Mouse (Mus musculus) thymus, adult 2 months (tissue): Measurements from ENCODE around the gene Tpd52l2. TPM values are rescaled to one million over a fixed set of nuclear protein-coding genes. Genes with fewer than 3 reads are reported as not detected.

Experiments used
- DNase-seq: peaks from one replicate; pipeline ENCODE4 v3.0.0; 2021
- H3K27ac ChIP-seq: fragments of 200-500 bp; 2 replicates; pipeline ENCODE4 v1.5.1; 2012; ENCODE audit warnings: low read length, control low read depth; ENCODE audit not compliant: control insufficient read depth, insufficient read depth
- H3K27me3 ChIP-seq: fragments of 200-500 bp; 2 replicates; pipeline ENCODE4 v1.6.1; 2012; ENCODE audit warnings: mild to moderate bottlenecking, low read length, moderate library complexity, mixed read lengths; ENCODE audit not compliant: control insufficient read depth, insufficient read depth
- H3K36me3 ChIP-seq: fragments of 200-500 bp; 2 replicates; pipeline ENCODE4 v1.6.1; 2012; ENCODE audit warnings: mild to moderate bottlenecking, low read length, moderate library complexity; ENCODE audit not compliant: control insufficient read depth, insufficient read depth
- H3K4me1 ChIP-seq: fragments of 200-500 bp; replicated peaks from 2 replicates; pipeline ENCODE4 v1.6.1; 2012; ENCODE audit warnings: low read length; ENCODE audit not compliant: control insufficient read depth, insufficient read depth
- H3K4me3 ChIP-seq: fragments of 200-500 bp; 2 replicates; pipeline ENCODE4 v1.5.1; 2012; ENCODE audit warnings: mild to moderate bottlenecking, low read length, control low read depth, moderate library complexity; ENCODE audit not compliant: control insufficient read depth, insufficient read depth
- CTCF ChIP-seq: fragments of 200-500 bp; IDR thresholded peaks from 2 replicates; pipeline ENCODE4 v1.5.1; 2012; ENCODE audit warnings: mild to moderate bottlenecking, control low read depth, low read length, moderate library complexity, borderline replicate concordance; ENCODE audit not compliant: control insufficient read depth, poor library complexity, insufficient read depth; ENCODE audit errors: extremely low read depth
- POLR2A ChIP-seq: fragments of 200-500 bp; IDR thresholded peaks from 2 replicates; pipeline ENCODE4 v1.6.1; 2012; ENCODE audit warnings: mild to moderate bottlenecking, low read length, control low read depth, moderate library complexity; ENCODE audit not compliant: control insufficient read depth, poor library complexity, insufficient read depth; ENCODE audit errors: extremely low read depth
- WGBS: fragments of 180-500 bp; shearing (Covaris S2); methylation state at CpG from one replicate; pipeline ENCODE4 v1.1.7; 2018; 5-methylcytosine and 5-hydroxymethylcytosine counted together
- polyA plus RNA-seq: library from polyadenylated mRNA; depleted of rRNA; stranded (reverse); fragments of >200 nt; gene quantifications from 2 replicates; pipeline ENCODE4 v1.2.3, GENCODE M21; 2012

The Tpd52l2 gene
- polyA plus RNA-seq, 1 experiment: 54.7 TPM

- WGBS: 39% methylated on average over 5 of the region's 5 CpGs
- Histone ChIP-seq H3K4me3 (no peak overlapping the region), H3K27me3 (no peaks in the 10 kb centered on the region), H3K36me3 (no peaks in the 10 kb centered on the region), H3K27ac (no peak overlapping the region), H3K4me1 (no peaks in the 10 kb centered on the region)
- TF ChIP-seq POLR2A (no peak), CTCF (no peak)
- DNase-seq: no peak
Observed at GRCm38 (mm10) chr2:181471246-181471645, 25.7 kb upstream of the Tpd52l2 start.

GRCm38 (mm10) chr2:181472256-181472827 is 24.6 kb upstream of the Tpd52l2 start:
- H3K36me3 ChIP-seq: no peaks in the 10 kb centered on the region
- 100% methylated on average over 1 of the region's 1 CpGs for WGBS
- DNase-seq: no peak
- H3K27me3 ChIP-seq: no peaks in the 10 kb centered on the region
- no peak overlapping the region for H3K4me3 ChIP-seq
- no peak overlapping the region for H3K27ac ChIP-seq
- no peak for TF ChIP-seq CTCF
- TF ChIP-seq POLR2A: no peak
- H3K4me1 ChIP-seq: no peaks in the 10 kb centered on the region

- Histone ChIP-seq H3K27ac (no peak overlapping the region), H3K36me3 (no peaks in the 10 kb centered on the region), H3K27me3 (no peaks in the 10 kb centered on the region), H3K4me3 (no peak overlapping the region), H3K4me1 (no peaks in the 10 kb centered on the region; the same call in none of the 2 replicates)
- 17% methylated on average over 2 of the region's 2 CpGs for WGBS
- TF ChIP-seq CTCF (no peak), POLR2A (no peak)
- DNase-seq: no peak
Observed at GRCm38 (mm10) chr2:181483120-181483519, 13.8 kb upstream of the Tpd52l2 start.

GRCm38 (mm10) chr2:181483562-181484318 is 13.2 kb upstream of the Tpd52l2 start:
- whole genome bisulfite sequencing: 7% methylated on average over 7 of the region's 7 CpGs
- TF ChIP-seq CTCF (no peak), POLR2A (no peak)
- Histone ChIP-seq H3K36me3 (no peaks in the 10 kb centered on the region), H3K4me3 (no peak overlapping the region), H3K4me1 (no peaks in the 10 kb centered on the region; the same call in none of the 2 replicates), H3K27me3 (no peaks in the 10 kb centered on the region), H3K27ac (peak overlapping the region; percentile 28; the same call in 1 of the 2 replicates)
- no peak for DNase-seq

GRCm38 (mm10) chr2:181484456-181485233 is 12.3 kb upstream of the Tpd52l2 start:
- TF ChIP-seq CTCF (no peak), POLR2A (no peak)
- Histone ChIP-seq H3K4me3 (no peak overlapping the region), H3K27ac (no peak overlapping the region), H3K36me3 (no peaks in the 10 kb centered on the region), H3K27me3 (no peaks in the 10 kb centered on the region), H3K4me1 (no peaks in the 10 kb centered on the region; the same call in none of the 2 replicates)
- 92% methylated on average over 6 of the region's 6 CpGs for WGBS
- no peak for DNase-seq

- no peak for TF ChIP-seq CTCF
- TF ChIP-seq POLR2A: no peak
- H3K27ac ChIP-seq: no peak overlapping the region
- H3K4me1 ChIP-seq: no peaks in the 10 kb centered on the region; the same call in none of the 2 replicates
- DNase-seq: no peak
- no peak overlapping the region for H3K4me3 ChIP-seq
- no peaks in the 10 kb centered on the region for H3K36me3 ChIP-seq
- WGBS: 86% methylated on average over 1 of the region's 1 CpGs
- H3K27me3 ChIP-seq: no peaks in the 10 kb centered on the region
Observed at GRCm38 (mm10) chr2:181485741-181486140, 11.2 kb upstream of the Tpd52l2 start.
